In the genomic region with DNA sequence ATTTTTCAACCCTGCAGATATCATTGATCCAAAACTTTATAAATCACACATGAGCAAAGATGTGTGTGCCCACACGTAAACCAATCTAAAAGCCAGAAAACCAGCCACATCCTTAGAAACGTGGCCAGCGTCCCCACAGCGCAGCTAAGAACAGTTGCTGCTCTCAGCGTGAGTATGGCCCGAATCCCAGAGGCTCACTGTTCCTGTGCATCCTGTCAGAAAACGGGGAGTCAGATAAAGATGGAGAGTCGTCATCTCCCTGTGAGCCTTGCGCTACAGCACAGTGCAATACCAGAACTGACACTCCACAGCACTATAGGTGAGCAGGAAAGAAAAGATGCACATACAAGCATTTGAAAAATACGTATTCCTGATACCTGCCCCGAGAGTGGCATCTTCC, we compare ENCODE assay signal across 15 mouse cellular contexts.
A peak's percentile ranks its signal among the peaks of the same experiment; 100 is the strongest.
DNase-seq lines count a peak whose midpoint lies in the region.
"Had no signal": no experiment of that assay in that cellular context is flagged by ENCODE, and none has a peak within 500 bp of the region (broad histone marks: within the 10 kb centered on the region; RNA-seq: fewer than 3 reads in every experiment).

No protein-coding gene starts in this region.

- peak; percentile 57 for DNase-seq in left cerebral cortex, postnatal 4 days
- no peak for DNase-seq in left cerebral cortex, postnatal 14 days (ENCODE audit: low spot score in 2 of 2)
- DNase-seq in cerebellum, adult 11-12 months, result peak; percentile 95
- DNase-seq in cerebellum, adult 9-10 months, result peak; percentile 97
- DNase-seq in cerebellum, postnatal 36 days, result peak; percentile 94 to 97
- no peak for DNase-seq in testis, postnatal 10 days (ENCODE audit: low spot score)
- no peak for DNase-seq in lung, postnatal 14 days
- DNase-seq in thymus, adult 18-20 months, result no peak
- DNase-seq: B cell, adult 2 months; embryo, embryonic 11 days; heart, postnatal 10 days; kidney, postnatal 14 days; layer of hippocampus, postnatal 36 days; lung, postnatal 4 days; right cerebral cortex, postnatal 25 days had no signal

- intact Hi-C loops in left cerebral cortex, postnatal 4 days (cut with DNase I), result no loop called here
- intact Hi-C loops in left cerebral cortex, postnatal 14 days (cut with DNase I), result no loop called here

Comparison
In these comparisons a context has a peak if more than half of its experiments do, and no peak if none do; other contexts are left out.
1. DNase-seq: peak in left cerebral cortex, postnatal 4 days (single experiment), cerebellum, adult 11-12 months (single experiment), cerebellum, adult 9-10 months (single experiment) and cerebellum, postnatal 36 days (2 of 2); none in left cerebral cortex, postnatal 14 days (0 of 2), testis, postnatal 10 days (single experiment), lung, postnatal 14 days (single experiment) and thymus, adult 18-20 months (0 of 2).